Mouse (Mus musculus): Measurements from ENCODE around the gene Dip2b.

GRCm38 (mm10) chr15:100115416-100115815 is 77.0 kb downstream of the Dip2b start:
- TF ChIP-seq CTCF (IDR thresholded peaks at IDR 0.05): no peak
- no peak for TF ChIP-seq POLR2A (IDR thresholded peaks at IDR 0.05; ENCODE audit: insufficient read depth, low read depth, low read length)
- no peak for TF ChIP-seq EP300 (IDR thresholded peaks at IDR 0.05; ENCODE audit: insufficient read depth, low read depth, low read length)
